Mouse (Mus musculus): ENCODE results near the gene Adap2. TPM values are rescaled to one million over a fixed set of nuclear protein-coding genes. Genes with fewer than 3 reads are reported as not detected.
A peak's percentile ranks its signal among the peaks of the same experiment; 100 is the strongest.
"Not testable (repeated sequence)": the region's sequence is repeated elsewhere in the genome, so short reads cannot be mapped to it uniquely, and the experiment has no call there.

The Adap2 gene
- polyA plus RNA-seq, 1 experiment = 5.1 TPM

DNA sequence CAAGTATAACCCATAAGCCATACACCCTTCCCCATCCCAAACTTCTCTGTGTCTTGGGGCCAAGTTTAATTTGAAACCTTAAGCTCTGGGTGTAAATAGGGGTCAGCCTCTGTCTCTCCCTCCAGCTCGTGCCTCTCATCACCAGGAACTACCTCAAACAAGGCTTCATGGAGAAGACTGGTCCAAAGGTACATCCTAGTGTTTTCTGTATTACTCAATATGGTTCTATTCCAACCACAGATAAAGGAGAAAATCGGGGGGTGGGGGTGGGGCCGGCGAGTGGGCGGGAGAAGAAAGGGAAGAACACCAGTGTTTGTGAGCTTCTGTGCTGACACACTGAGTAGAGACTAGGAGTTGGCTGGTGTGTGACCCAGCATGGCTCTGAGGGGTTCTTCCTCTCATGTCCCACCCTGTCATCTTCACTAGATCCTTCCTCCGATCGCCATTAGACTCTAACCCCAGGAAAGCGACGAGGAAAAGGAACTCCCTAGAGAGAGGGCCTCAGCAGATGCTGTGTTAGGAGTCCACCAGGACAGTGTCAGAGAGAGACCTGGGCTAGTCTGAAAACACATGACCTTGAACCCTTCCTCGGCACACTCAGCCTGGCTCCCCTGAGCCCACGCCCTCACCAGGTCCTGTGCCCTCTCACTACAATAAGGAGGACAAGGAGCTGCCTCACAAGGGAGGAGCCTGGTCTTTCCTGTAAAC lies 20.2 kb downstream of the Adap2 start:
- Histone ChIP-seq H3K27me3 (ENCODE audit: control insufficient read depth, insufficient read depth, low read length) (no peaks in the 10 kb centered on the region), H3K27ac (ENCODE audit: control insufficient read depth, insufficient read depth, low read length) (no peak overlapping the region), H3K4me3 (ENCODE audit: control insufficient read depth, insufficient read depth, low read length) (no peak overlapping the region), H3K4me1 (replicated peaks; ENCODE audit: control insufficient read depth, insufficient read depth, low read length) (peaks cover 4% of the 10 kb centered on the region; the same call in 1 of the 2 replicates), H3K36me3 (ENCODE audit: control insufficient read depth, insufficient read depth, low read length) (no peaks in the 10 kb centered on the region)
- no peak for DNase-seq
- TF ChIP-seq POLR2A (IDR thresholded peaks at IDR 0.05; ENCODE audit: control insufficient read depth, extremely low read depth, insufficient read depth, low read length, poor library complexity) (no peak), CTCF (IDR thresholded peaks at IDR 0.05; ENCODE audit: borderline replicate concordance, control insufficient read depth, extremely low read depth, insufficient read depth, low read length, poor library complexity) (no peak)
- WGBS = 88% methylated on average over 11 of the region's 11 CpGs

DNA sequence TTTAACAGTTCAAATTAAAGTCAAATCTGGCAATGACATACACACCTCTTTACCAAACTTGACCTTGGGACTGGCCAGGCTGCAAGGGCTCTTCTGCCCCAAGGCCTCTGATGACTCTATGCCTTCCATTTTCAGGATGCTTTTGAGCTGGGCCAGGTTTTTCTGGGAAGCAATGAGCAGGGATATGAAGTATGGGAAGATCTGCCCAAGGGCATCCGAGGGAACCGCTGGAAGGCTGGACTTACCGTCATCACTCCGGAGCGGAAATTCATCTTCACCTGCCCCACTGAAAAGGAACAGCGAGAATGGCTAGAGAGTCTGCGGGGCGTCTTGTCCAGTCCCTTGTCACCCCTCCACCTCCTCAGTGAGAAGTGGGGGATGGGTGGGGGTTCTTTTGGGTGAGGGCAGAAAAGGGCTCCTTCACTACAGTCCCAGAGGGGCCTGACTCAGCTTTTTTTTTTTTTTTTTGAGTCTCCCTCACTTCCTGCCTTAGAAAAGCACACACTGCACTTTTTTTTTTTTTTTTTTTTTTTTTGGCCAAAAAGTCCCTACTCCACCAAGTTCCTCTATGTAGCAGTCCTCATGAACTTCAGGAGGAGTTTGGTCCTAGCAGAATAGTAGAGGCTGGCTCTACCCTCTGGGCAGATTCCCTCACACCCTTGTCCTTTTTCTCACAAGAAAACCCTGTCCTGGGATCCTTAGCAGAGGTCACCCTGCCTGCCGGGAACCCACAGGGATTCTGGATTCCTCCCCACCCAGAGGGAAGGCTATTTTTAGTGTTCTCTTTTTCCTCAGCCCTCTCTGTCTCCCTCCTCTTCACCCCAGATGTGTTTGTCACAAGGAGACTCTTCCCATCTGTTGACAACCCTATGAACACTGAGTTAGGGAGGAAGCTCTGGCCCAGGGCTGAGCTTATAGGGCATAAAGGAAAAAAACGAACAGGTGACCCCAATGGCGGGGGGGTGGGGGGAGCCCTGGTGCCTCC lies 23.3 kb downstream of the Adap2 start:
- H3K4me1 ChIP-seq (replicated peaks; ENCODE audit: control insufficient read depth, insufficient read depth, low read length) = peaks cover 4% of the 10 kb centered on the region; the same call in 1 of the 2 replicates
- DNase-seq = no peak

DNA sequence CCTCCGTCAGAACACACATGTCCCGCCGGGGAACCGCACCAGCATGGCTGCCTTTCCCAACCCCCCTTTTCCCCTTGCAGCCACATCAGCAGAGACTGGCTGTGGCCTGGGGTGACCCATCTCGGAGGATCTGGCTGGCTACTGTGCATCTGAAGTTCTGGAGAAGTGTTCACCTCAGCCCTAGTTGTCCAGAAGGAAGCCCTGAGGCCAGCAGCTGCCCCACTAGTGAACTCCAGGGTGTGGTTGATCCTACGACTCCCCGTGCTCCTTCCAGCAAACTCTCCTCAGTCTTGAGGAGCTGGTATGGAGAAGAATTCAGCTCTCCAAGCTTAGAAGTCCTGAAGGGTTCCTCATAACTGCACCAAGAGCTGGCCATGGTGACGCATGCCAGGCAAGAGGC lies 24.4 kb downstream of the Adap2 start:
- Histone ChIP-seq H3K36me3 (ENCODE audit: control insufficient read depth, insufficient read depth, low read length) (no peaks in the 10 kb centered on the region), H3K4me3 (ENCODE audit: control insufficient read depth, insufficient read depth, low read length) (no peak overlapping the region), H3K27ac (ENCODE audit: control insufficient read depth, insufficient read depth, low read length) (no peak overlapping the region), H3K27me3 (ENCODE audit: control insufficient read depth, insufficient read depth, low read length) (no peaks in the 10 kb centered on the region), H3K4me1 (replicated peaks; ENCODE audit: control insufficient read depth, insufficient read depth, low read length) (peaks cover 4% of the 10 kb centered on the region; the same call in 1 of the 2 replicates)
- no peak for DNase-seq
- TF ChIP-seq POLR2A (IDR thresholded peaks at IDR 0.05; ENCODE audit: control insufficient read depth, extremely low read depth, insufficient read depth, low read length, poor library complexity) (no peak), CTCF (IDR thresholded peaks at IDR 0.05; ENCODE audit: borderline replicate concordance, control insufficient read depth, extremely low read depth, insufficient read depth, low read length, poor library complexity) (no peak)
- 91% methylated on average over 8 of the region's 8 CpGs for WGBS

More for the DNA sequence above, 23.3 kb downstream of the Adap2 start:
- 71% methylated on average over 11 of the region's 11 CpGs for WGBS
- no peaks in the 10 kb centered on the region for H3K27me3 ChIP-seq (ENCODE audit: control insufficient read depth, insufficient read depth, low read length)
- no peaks in the 10 kb centered on the region for H3K36me3 ChIP-seq (ENCODE audit: control insufficient read depth, insufficient read depth, low read length)
- H3K27ac ChIP-seq (ENCODE audit: control insufficient read depth, insufficient read depth, low read length) = no peak overlapping the region
- no peak overlapping the region for H3K4me3 ChIP-seq (ENCODE audit: control insufficient read depth, insufficient read depth, low read length)
- TF ChIP-seq POLR2A (IDR thresholded peaks at IDR 0.05; ENCODE audit: control insufficient read depth, extremely low read depth, insufficient read depth, low read length, poor library complexity) (no peak), CTCF (IDR thresholded peaks at IDR 0.05; ENCODE audit: borderline replicate concordance, control insufficient read depth, extremely low read depth, insufficient read depth, low read length, poor library complexity) (no peak)

DNA sequence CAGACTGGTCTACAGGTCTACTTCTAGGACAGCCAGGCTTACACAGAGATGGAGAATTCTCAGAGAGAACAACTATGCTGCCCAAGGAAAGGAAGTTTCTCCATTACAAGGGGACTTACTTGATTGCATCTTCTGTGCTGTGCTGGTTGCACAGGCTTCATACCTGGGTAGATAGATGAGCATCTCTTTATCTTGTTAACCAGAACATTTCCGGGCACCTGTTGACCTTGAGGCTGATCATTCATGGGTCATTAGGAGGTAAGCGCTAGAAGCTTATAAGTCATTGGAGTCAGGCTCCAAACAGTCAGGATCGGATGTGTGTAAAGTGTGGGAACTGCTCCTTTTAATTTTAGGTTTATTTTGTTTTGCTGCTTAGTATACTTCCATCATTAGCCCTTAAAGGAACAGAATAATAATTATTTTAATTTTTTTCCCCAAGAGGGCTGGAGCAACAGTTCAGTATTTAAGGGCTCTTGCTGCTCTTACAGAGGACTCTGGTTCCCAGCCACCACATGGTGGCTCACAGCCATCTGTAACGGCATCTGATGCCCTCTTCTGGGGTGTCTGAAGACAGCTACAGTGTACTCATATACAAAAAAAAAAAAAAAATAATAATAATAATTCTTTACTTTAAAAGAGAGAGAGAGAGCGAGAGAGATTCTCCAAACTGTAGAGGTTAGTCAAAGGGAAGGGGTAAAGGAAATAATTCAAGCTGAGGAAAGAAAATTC lies 27.3 kb downstream of the Adap2 start:
- no peak for TF ChIP-seq CTCF (IDR thresholded peaks at IDR 0.05; ENCODE audit: borderline replicate concordance, control insufficient read depth, extremely low read depth, insufficient read depth, low read length, poor library complexity)
- TF ChIP-seq POLR2A (IDR thresholded peaks at IDR 0.05; ENCODE audit: control insufficient read depth, extremely low read depth, insufficient read depth, low read length, poor library complexity) = no peak

DNA sequence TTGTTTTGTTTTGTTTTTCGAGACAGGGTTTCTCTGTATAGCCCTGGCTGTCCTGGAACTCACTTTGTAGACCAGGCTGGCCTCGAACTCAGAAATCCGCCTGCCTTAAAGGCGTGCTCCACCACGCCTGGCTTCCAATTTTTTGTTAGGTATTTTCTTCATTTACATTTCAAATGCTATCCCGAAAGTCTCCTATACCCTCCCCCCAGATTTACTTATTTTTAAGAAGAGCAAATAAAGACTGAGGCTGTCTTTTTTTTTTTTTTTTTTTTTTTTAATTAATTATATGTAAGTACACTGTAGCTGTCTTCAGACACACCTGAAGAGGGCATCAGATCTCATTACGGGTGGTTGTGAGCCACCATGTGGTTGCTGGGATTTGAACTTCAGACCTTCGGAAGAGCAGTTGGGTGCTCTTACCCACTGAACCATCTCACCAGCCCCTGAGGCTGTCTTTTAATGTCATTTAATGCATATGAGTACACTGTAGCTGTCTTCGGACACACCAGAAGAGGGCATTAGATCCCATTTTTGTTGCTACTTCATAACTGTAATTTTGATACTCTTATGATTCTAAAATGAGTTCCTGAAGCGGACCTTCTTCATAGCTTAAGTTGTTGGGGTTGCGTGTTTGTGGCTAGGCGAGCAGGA lies 29.3 kb downstream of the Adap2 start:
- not testable (repeated sequence) for H3K4me1 ChIP-seq (replicated peaks; ENCODE audit: control insufficient read depth, insufficient read depth, low read length); H3K36me3 ChIP-seq (ENCODE audit: control insufficient read depth, insufficient read depth, low read length); H3K27ac ChIP-seq (ENCODE audit: control insufficient read depth, insufficient read depth, low read length); H3K27me3 ChIP-seq (ENCODE audit: control insufficient read depth, insufficient read depth, low read length); DNase-seq
- WGBS = 36% methylated on average over 12 of the region's 12 CpGs
- peak overlapping the region; percentile 71 for H3K4me3 ChIP-seq (ENCODE audit: control insufficient read depth, insufficient read depth, low read length)

More for the DNA sequence above, 27.3 kb downstream of the Adap2 start:
- Histone ChIP-seq H3K4me1 (replicated peaks; ENCODE audit: control insufficient read depth, insufficient read depth, low read length) (peaks cover 4% of the 10 kb centered on the region; the same call in 1 of the 2 replicates), H3K36me3 (ENCODE audit: control insufficient read depth, insufficient read depth, low read length) (no peaks in the 10 kb centered on the region), H3K27ac (ENCODE audit: control insufficient read depth, insufficient read depth, low read length) (no peak overlapping the region), H3K4me3 (ENCODE audit: control insufficient read depth, insufficient read depth, low read length) (no peak overlapping the region), H3K27me3 (ENCODE audit: control insufficient read depth, insufficient read depth, low read length) (no peaks in the 10 kb centered on the region)
- DNase-seq = no peak
- WGBS = 79% methylated on average over 5 of the region's 5 CpGs

Measured in thymus, adult 2 months (tissue).